Mouse (Mus musculus): ENCODE measurements around the gene Grem1.

Grem1 gene

DNA sequence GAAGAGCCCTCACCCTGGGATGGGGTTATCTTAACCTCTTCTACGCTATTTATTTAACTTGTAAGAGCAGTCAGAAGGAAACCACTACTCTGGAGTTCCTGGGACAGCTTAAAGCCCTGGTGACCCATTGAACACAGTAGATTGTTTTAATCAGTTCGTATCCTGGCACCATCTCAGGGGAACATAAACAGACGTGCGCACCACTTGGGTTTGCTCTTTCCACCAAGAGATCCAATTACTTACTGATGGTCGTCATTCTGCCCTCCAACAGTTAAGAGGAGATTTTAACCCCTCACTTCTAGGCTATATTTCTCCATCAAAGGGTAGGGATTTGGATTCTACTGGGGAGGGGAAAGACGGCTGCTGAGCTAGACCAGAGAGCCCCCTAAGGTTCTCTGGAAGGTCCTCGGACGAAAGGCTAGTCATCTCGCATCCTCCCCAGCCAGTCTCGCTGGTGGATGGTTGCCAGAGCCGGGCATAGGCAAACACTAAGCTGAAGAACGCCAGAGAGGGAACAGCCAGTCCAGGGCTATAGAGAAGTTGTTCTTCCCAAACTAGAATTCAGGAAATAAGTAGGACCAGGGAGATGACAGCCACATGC lies 1.4 kb downstream of the Grem1 start:
- DNase-seq = no peak

DNA sequence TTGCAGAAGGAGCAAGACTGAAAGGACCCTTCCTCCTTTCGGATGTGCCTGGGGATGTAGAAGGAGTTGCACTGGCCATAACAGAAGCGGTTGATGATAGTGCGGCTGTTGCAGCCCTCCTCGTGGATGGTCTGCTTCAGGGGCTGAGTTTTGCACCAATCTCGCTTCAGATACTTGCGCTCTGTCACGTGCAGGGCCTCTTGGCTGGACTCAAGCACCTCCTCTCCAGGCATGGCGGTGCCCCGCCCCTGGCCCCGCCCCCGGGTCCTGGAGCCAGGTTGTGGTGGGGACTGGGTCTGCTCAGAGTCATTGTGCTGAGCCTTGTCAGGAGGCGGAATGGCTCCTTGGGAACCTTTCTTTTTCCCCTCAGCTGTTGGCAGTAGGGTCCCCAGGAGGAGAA lies 8.7 kb downstream of the Grem1 start:
- DNase-seq = peak; percentile 4

DNA sequence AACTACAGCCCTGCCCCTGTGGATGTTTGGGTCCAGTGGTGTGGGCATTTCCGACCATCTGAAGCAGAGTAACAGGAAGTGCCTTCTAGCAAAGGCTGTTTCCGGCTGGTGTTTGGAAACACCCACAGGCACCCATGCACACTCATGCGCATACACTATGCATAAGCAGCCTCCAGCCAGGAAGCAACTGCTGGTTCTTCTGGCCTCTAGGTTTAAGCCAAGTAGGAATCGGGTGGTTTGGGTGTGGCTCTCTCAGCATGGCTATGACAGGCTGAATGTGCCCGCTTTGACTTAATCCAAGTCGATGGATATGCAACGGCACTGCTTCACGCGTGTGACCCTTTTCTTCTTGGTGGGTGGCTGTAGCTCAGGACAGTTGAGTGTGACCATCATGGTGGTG lies 9.1 kb downstream of the Grem1 start:
- DNase-seq = no peak

DNA sequence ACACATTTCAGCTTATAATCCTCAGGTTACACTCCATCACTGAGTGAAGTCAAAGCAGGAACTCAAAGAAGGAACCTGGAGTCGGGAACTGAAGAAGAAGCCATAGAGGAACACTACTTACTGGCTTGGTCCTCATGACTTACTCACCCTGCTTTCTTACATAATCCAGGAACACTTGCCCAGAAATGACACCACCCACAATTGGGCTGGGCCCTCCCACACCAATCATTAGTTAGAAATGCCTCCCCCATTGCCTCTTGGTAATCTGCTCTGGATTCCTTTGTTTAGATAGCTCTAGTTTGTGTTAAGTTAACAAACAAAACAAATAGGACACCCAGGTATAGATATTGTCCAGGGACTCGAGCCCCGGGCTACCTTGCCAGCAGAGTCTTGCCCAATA lies 29.9 kb downstream of the Grem1 start:
- no peak for DNase-seq

DNA sequence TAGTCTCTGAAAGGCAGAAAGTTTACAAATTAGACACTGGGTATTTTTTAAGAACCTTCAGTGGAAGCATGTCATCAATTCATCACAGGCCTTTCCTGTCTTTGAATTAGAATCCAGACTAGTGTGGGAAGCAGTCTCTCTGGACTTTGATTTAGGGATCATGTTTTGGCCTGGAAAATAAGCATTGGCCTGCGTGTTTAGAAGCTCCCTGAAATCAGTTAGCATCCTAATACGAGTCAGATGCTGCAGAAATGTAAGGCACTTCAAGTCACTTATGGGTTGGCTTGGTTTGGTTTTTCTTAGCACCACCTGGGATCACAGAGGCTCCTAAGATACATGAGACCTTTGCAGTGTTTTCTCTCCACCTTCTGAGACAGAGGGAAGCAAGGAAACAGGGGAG lies 43.6 kb downstream of the Grem1 start:
- no peak for DNase-seq

DNA sequence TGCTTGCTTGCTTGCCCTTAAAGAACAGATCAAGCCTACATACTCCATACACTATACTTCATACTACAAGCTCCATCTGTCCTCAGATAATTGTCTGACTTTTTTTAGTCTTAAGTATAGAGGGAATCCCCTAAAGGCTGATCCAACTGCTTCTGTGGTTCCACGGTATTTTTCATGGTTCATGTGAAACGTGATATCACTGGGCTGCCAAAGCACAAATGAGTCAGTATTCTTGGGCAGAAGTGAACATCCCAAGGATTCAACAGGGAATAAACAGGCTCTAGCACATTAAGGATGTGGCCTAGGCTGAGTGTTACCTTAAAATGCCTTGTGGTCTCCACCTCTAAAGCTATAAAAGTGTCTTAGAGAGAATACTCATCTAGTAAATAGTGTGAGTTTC lies 45.0 kb downstream of the Grem1 start:
- no peak for DNase-seq

DNA sequence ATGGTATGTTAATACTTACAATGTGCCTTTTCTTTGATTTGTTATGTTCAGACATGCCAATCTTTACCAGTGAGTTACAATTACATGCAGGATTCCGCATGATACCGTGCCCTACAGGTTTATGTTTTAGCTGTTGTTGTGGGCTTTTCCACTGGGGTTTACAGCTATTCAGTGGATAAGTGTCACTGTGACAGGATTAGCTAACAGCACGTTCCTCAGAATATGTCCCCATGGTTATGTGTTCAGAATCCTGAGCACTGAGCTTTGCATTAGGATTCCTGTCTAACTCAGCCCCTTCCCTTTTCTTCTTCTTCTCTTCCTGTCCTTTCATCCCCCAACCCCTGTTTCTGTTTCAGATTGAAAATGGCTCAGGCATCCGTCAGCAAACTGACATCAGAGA lies 50.9 kb downstream of the Grem1 start:
- DNase-seq = no peak

DNA sequence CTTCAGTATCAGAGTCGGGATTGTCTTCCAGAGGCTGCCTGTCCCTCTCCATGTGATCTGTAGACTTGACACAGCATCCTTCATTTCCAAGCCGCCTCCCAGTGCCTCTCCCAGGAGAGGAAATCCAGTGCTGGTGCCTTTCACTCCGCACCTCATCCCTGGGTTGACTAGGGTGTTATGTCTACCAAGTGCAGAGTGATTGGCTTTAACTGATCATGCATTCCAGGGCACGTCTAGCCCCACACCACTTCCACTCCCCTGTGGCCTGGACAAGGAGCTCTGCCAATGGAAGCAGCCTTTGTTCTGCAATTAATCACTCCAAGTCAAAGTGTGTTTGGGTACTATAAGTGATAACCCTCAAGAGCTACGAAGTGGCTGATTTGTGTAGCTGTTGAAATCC lies 56.9 kb downstream of the Grem1 start:
- DNase-seq = peak; percentile 3

DNA sequence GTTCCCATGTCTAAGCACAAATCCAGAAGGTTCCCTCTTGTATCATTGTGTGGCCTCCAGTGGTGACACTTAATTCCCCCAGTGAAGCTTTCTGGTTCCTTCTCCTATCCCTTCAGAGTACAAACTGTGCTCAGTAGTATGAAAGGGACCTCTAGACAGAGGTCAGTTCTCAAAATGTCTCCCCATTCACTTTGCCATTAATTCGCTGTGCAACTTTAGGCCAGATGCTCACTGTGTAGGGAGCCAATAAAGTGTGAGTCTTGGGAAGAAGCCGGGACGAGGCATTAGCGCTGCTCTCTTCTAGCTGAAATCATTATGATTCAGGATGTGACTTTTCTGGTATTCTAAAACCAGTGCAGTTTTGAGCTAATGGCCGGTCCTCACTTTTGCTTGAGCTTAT lies 61.8 kb downstream of the Grem1 start:
- no peak for DNase-seq

DNA sequence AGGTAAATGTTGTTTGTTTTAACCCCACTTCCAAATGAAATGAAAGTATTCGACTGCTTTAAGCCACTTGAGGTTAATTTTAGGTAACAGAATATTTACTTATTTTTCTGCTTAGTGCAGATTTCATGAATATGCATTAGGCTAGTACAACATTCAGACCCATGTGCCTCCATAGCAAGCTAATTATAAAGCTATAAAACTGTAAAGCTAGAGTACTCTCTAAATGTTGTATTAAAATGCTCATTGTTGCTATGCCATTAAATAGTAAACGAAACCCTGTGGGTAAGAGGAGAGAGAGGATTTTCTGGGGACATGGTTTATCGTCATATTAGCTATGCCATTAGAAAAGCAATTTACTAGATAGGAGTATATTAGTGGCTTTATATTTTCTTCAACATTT lies 62.2 kb downstream of the Grem1 start:
- no peak for DNase-seq

Data from lung, postnatal 10 days (tissue).